Mouse (Mus musculus) thymus, adult 2 months (tissue): ENCODE results near the gene Kif16b.

ENCODE experiments used
- CTCF ChIP-seq: fragments of 200-500 bp; IDR thresholded peaks from 2 replicates; pipeline ENCODE4 v1.5.1; 2012; ENCODE audit warnings: mild to moderate bottlenecking, control low read depth, low read length, moderate library complexity, borderline replicate concordance; ENCODE audit not compliant: control insufficient read depth, poor library complexity, insufficient read depth; ENCODE audit errors: extremely low read depth
- POLR2A ChIP-seq: fragments of 200-500 bp; IDR thresholded peaks from 2 replicates; pipeline ENCODE4 v1.6.1; 2012; ENCODE audit warnings: mild to moderate bottlenecking, low read length, control low read depth, moderate library complexity; ENCODE audit not compliant: control insufficient read depth, poor library complexity, insufficient read depth; ENCODE audit errors: extremely low read depth

DNA sequence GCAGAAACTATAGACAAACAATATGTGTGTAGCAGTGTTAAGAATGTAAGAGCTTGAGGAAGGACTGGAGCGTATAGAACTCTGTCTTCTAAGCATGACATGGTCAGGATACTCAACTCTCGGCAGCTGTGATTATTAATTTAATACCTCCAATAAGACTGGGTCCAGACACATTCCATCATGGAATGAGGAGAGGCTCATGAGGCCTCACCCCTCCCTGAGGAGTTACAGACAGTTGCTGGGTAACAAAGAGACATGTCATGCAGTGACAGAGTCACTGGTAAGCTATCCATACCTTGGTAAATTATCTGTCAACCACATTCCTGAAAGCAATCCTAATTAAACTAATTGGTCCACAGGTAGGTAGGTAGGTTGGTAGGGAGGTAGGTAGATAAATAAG, 277.1 kb downstream of the Kif16b start:
- no peak for TF ChIP-seq CTCF
- TF ChIP-seq POLR2A: no peak
